Mouse (Mus musculus) neural tube, embryonic 11.5 days (tissue): ENCODE data around the gene Ifnk. TPM values are rescaled to one million over a fixed set of nuclear protein-coding genes. Genes with fewer than 3 reads are reported as not detected.

ENCODE experiments used
- ATAC-seq: fragments of 200-750 bp; cut with Nextera tagmentation; 2 replicates; pipeline ENCODE4 v1.8.0; 2017; ENCODE audit warnings: moderate number of reproducible peaks, mild to moderate bottlenecking, moderate TSS enrichment, moderate library complexity; ENCODE audit not compliant: insufficient read depth, low FRiP score, low TSS enrichment
- DNase-seq: peaks from one replicate; pipeline ENCODE4 v3.0.0-alpha.2; 2015; ENCODE audit warnings: low spot score
- H3K27ac ChIP-seq: fragments of 300-500 bp; sonication (generic); 2 replicates; pipeline ENCODE4 v1.5.1; 2014; ENCODE audit warnings: low read depth, mild to moderate bottlenecking, low read length
- H3K27me3 ChIP-seq: fragments of 300-500 bp; sonication (generic); 2 replicates; pipeline ENCODE4 v1.6.1; 2014; ENCODE audit warnings: mild to moderate bottlenecking, low read length, mixed read lengths; ENCODE audit not compliant: control insufficient read depth, insufficient read depth
- H3K36me3 ChIP-seq: fragments of 300-500 bp; sonication (generic); 2 replicates; pipeline ENCODE4 v1.6.1; 2014; ENCODE audit warnings: mild to moderate bottlenecking, low read length, moderate library complexity, mixed read lengths; ENCODE audit not compliant: control insufficient read depth, insufficient read depth
- H3K4me1 ChIP-seq: fragments of 300-500 bp; sonication (generic); 2 replicates; pipeline ENCODE4 v1.6.1; 2014; ENCODE audit warnings: low read length, mixed read lengths; ENCODE audit not compliant: control insufficient read depth, insufficient read depth
- H3K4me2 ChIP-seq: fragments of 300-500 bp; sonication (generic); 2 replicates; pipeline ENCODE4 v1.6.1; 2014; ENCODE audit warnings: low read depth, mild to moderate bottlenecking, moderate library complexity
- H3K4me3 ChIP-seq: fragments of 300-500 bp; sonication (generic); 2 replicates; pipeline ENCODE4 v1.5.1; 2014; ENCODE audit warnings: low read depth, low read length
- H3K9ac ChIP-seq: fragments of 300-500 bp; sonication (generic); 2 replicates; pipeline ENCODE4 v1.6.1; 2014; ENCODE audit warnings: mild to moderate bottlenecking, low read length
- H3K9me3 ChIP-seq: fragments of 300-500 bp; sonication (generic); 2 replicates; pipeline ENCODE4 v1.6.1; 2016; ENCODE audit warnings: low read length; ENCODE audit not compliant: control insufficient read depth
- WGBS: fragments of 180-500 bp; shearing (Covaris S2); extraction: QIAGEN DNeasy Blood & Tissue Kit; methylation state at CpG from one replicate; pipeline ENCODE4 v1.1.7; 2014; 5-methylcytosine and 5-hydroxymethylcytosine counted together
- polyA plus RNA-seq: library from polyadenylated mRNA; unstranded; fragments of >200 nt; fragmentation: Nextera tagmentation; extraction: Ambion mirVana; gene quantifications from 2 replicates; pipeline ENCODE4 v1.2.1, GENCODE M21; 2014

The Ifnk gene
- polyA plus RNA-seq, 1 experiment from 2014 or later = 0.50 TPM

DNA sequence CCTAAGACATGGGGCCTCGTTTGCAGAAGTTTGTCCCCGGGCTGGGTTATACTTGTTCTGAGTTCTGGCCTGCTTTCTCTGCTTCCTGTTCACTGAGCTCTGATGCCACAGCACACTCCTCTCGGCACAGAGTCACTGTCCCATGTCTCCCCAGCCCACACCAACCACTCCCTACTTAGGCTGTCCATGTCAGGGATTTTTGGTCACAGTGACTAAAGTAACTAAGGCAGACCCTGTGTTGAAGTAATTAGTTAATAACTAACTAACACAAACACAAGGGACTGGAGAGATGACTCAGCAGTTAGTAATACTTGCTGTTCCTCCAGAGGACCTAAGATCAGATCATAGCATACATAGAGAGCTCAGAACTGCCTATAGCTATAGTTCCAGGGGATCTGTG lies 14.1 kb downstream of the Ifnk start:
- Histone ChIP-seq H3K4me3 (no peak overlapping the region), H3K9ac (no peak overlapping the region), H3K27me3 (no peaks in the 10 kb centered on the region), H3K36me3 (no peaks in the 10 kb centered on the region), H3K4me2 (no peak overlapping the region), H3K4me1 (no peaks in the 10 kb centered on the region), H3K9me3 (no peaks in the 10 kb centered on the region), H3K27ac (no peak overlapping the region)
- ATAC-seq = no peak
- WGBS = 74% methylated on average over 3 of the region's 3 CpGs
- no peak for DNase-seq

DNA sequence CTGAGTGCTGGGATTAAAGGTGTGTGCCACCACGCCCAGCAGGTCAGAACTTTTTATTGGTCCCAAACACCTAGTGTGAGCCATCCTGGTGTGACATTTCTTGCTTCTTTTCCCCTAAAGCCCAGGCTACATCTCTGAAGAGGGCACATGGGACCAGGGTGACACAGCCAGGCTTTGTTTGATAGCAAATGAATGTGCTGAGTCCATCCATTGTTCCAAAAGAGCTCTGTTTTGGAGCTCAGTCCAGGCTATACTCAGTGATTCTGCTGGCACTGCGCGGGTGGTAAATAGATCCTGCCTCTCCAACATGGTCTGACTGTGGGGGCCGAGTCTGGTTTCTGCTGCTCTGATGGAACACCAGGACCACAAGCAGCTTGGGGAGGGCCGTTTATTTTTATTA lies 16.0 kb downstream of the Ifnk start:
- Histone ChIP-seq H3K9me3 (no peaks in the 10 kb centered on the region), H3K4me2 (no peak overlapping the region), H3K36me3 (no peaks in the 10 kb centered on the region), H3K4me3 (no peak overlapping the region), H3K4me1 (no peaks in the 10 kb centered on the region), H3K9ac (no peak overlapping the region), H3K27me3 (no peaks in the 10 kb centered on the region), H3K27ac (no peak overlapping the region)
- no peak for DNase-seq
- ATAC-seq = no peak
- WGBS = 72% methylated on average over 5 of the region's 5 CpGs

DNA sequence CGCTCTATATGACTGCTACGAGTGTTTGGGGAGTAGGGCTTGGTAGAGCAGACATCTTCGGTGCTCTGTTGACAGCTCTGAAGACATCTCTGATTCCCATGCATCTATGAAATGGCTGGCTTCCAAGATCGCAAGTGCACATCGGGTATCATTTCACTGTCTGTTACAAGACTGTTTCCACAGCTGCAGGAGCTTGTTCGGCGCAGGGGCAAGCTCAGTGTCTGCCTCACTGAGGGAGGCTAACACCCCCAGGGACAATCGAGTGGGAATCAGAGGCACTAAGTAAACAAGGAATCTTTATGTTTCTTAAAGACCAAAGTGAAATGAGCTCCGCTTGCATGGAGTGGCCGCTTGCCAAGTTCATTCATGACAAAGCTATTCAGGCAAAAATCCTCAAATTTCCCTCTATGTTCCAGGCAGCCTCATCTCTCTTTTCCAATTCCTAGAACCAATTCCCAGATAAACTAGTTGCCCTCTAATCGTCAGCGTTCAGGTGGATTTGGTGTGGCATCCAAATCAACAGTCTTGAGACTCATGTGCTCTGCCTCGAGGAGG lies 17.8 kb downstream of the Ifnk start:
- no peak for DNase-seq
- Histone ChIP-seq H3K27me3 (no peaks in the 10 kb centered on the region), H3K9ac (no peak overlapping the region), H3K27ac (no peak overlapping the region), H3K4me3 (no peak overlapping the region), H3K4me2 (no peak overlapping the region), H3K36me3 (no peaks in the 10 kb centered on the region), H3K4me1 (no peaks in the 10 kb centered on the region), H3K9me3 (no peaks in the 10 kb centered on the region)
- no peak for ATAC-seq
- WGBS = 78% methylated on average over 13 of the region's 13 CpGs

DNA sequence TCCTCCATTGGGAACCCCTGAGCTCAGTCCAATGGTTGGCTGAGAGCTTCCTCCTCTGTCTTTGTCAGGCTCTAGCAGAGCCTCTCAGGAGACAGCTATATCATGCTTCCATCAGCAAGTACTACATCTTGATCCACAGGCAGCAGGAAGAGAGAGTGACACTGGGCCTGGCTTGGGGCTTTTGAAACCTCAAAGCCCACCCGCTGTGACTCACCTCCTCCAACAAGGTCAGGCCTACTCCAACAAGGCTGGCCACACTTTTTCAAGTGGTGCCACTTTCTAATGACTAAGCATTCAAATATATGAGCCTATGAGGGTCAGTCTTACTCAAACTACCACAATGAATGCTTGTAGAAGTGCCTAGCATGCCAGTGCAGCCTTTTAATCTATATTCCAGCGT lies 20.6 kb downstream of the Ifnk start:
- no peak overlapping the region for H3K9ac ChIP-seq
- no peak for ATAC-seq
- H3K4me2 ChIP-seq = no peak overlapping the region
- no peak overlapping the region for H3K27ac ChIP-seq
- no peaks in the 10 kb centered on the region for H3K9me3 ChIP-seq
- 87% methylated on average over 2 of the region's 2 CpGs for WGBS
- H3K4me1 ChIP-seq = no peaks in the 10 kb centered on the region
- no peak overlapping the region for H3K4me3 ChIP-seq
- no peaks in the 10 kb centered on the region for H3K27me3 ChIP-seq
- DNase-seq = no peak
- H3K36me3 ChIP-seq = no peaks in the 10 kb centered on the region

- DNase-seq (no peak), ATAC-seq (no peak)
- no peaks in the 10 kb centered on the region for H3K27me3 ChIP-seq
- H3K9ac ChIP-seq = no peak overlapping the region
- no peak overlapping the region for H3K4me3 ChIP-seq
- no peaks in the 10 kb centered on the region for H3K4me1 ChIP-seq
- H3K36me3 ChIP-seq = no peaks in the 10 kb centered on the region
- 62% methylated on average over 1 of the region's 1 CpGs for WGBS
- no peak overlapping the region for H3K27ac ChIP-seq
- no peaks in the 10 kb centered on the region for H3K9me3 ChIP-seq
- no peak overlapping the region for H3K4me2 ChIP-seq
These were observed 21.7 kb downstream of the Ifnk start for GRCm38 (mm10) chr4:35173551-35173950.

- no peak for DNase-seq
- H3K9ac ChIP-seq = no peak overlapping the region
- no peak overlapping the region for H3K4me2 ChIP-seq
- no peak overlapping the region for H3K4me3 ChIP-seq
- no peak for ATAC-seq
- no peaks in the 10 kb centered on the region for H3K9me3 ChIP-seq
- no peak overlapping the region for H3K27ac ChIP-seq
- WGBS = 96% methylated on average over 2 of the region's 2 CpGs
- H3K27me3 ChIP-seq = no peaks in the 10 kb centered on the region
- H3K4me1 ChIP-seq = no peaks in the 10 kb centered on the region
- no peaks in the 10 kb centered on the region for H3K36me3 ChIP-seq
These were observed 23.7 kb downstream of the Ifnk start for GRCm38 (mm10) chr4:35175566-35175965.

- DNase-seq (no peak), ATAC-seq (no peak)
- H3K36me3 ChIP-seq = no peaks in the 10 kb centered on the region
- no peak overlapping the region for H3K27ac ChIP-seq
- no peak overlapping the region for H3K4me3 ChIP-seq
- 82% methylated on average over 12 of the region's 12 CpGs for WGBS
- no peak overlapping the region for H3K9ac ChIP-seq
- no peaks in the 10 kb centered on the region for H3K4me1 ChIP-seq
- no peak overlapping the region for H3K4me2 ChIP-seq
- H3K9me3 ChIP-seq = no peaks in the 10 kb centered on the region
- no peaks in the 10 kb centered on the region for H3K27me3 ChIP-seq
These were observed 26.2 kb downstream of the Ifnk start for GRCm38 (mm10) chr4:35177926-35178645.

GRCm38 (mm10) chr4:35187617-35188326 lies 35.9 kb downstream of the Ifnk start:
- H3K27me3 ChIP-seq = no peaks in the 10 kb centered on the region
- DNase-seq = no peak
- H3K27ac ChIP-seq = no peak overlapping the region
- ATAC-seq = no peak
- H3K4me1 ChIP-seq = no peaks in the 10 kb centered on the region
- H3K9me3 ChIP-seq = no peaks in the 10 kb centered on the region
- 92% methylated on average over 8 of the region's 8 CpGs for WGBS
- no peak overlapping the region for H3K9ac ChIP-seq
- no peak overlapping the region for H3K4me2 ChIP-seq
- H3K36me3 ChIP-seq = no peaks in the 10 kb centered on the region
- H3K4me3 ChIP-seq = no peak overlapping the region

DNA sequence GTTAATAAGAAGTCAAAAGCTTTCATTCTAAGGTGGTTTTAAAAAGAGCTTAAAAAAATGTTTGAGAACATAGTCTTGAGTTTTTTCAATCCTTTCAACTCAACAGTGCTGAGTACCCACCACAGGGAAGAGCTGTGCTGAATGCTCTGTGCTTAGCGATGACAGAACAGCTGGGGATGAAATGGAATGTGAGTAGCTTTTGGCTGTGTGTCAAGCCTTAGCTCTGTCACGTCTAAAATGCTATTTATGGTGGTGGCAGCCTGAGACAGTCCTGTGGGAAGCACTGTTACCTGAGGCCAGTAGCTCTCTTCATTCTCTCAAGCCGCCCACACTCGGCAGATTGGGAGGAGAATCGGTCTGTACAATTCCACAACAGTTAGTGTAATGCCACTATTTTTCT lies 37.9 kb downstream of the Ifnk start:
- Histone ChIP-seq H3K27me3 (no peaks in the 10 kb centered on the region), H3K4me3 (no peak overlapping the region), H3K27ac (no peak overlapping the region), H3K9ac (no peak overlapping the region), H3K36me3 (no peaks in the 10 kb centered on the region), H3K4me2 (no peak overlapping the region), H3K9me3 (no peaks in the 10 kb centered on the region), H3K4me1 (no peaks in the 10 kb centered on the region)
- WGBS = 83% methylated on average over 5 of the region's 5 CpGs
- ATAC-seq (no peak), DNase-seq (no peak)
